Mouse (Mus musculus) limb, embryonic 11.5 days (tissue): ENCODE data around the gene Tmem269. TPM values are rescaled to one million over a fixed set of nuclear protein-coding genes. Genes with fewer than 3 reads are reported as not detected.

ENCODE experiments used
- ATAC-seq: fragments of 200-750 bp; cut with Nextera tagmentation; 2 replicates; pipeline ENCODE4 v1.8.0; 2017; ENCODE audit warnings: low read depth; ENCODE audit not compliant: insufficient number of reproducible peaks, low FRiP score, low TSS enrichment
- DNase-seq: peaks from one replicate; pipeline ENCODE4 v3.0.0-alpha.2; 2015; ENCODE audit warnings: low spot score
- H3K27ac ChIP-seq: fragments of 300-500 bp; sonication (generic); replicated peaks from 2 replicates; pipeline ENCODE4 v1.5.1; 2014; ENCODE audit warnings: low read depth, mild to moderate bottlenecking, low read length
- H3K27me3 ChIP-seq: fragments of 300-500 bp; sonication (generic); 2 replicates; pipeline ENCODE4 v1.6.1; 2014; ENCODE audit warnings: mild to moderate bottlenecking, low read length, mixed read lengths; ENCODE audit not compliant: control insufficient read depth, insufficient read depth
- H3K36me3 ChIP-seq: fragments of 300-500 bp; sonication (generic); 2 replicates; pipeline ENCODE4 v1.6.1; 2014; ENCODE audit warnings: mild to moderate bottlenecking, low read length, moderate library complexity, mixed read lengths; ENCODE audit not compliant: control insufficient read depth, insufficient read depth
- H3K4me1 ChIP-seq: fragments of 300-500 bp; sonication (generic); 2 replicates; pipeline ENCODE4 v1.6.1; 2014; ENCODE audit warnings: low read length, mixed read lengths; ENCODE audit not compliant: control insufficient read depth, insufficient read depth
- H3K4me2 ChIP-seq: fragments of 300-500 bp; sonication (generic); 2 replicates; pipeline ENCODE4 v1.6.1; 2014; ENCODE audit warnings: low read depth, mild to moderate bottlenecking, moderate library complexity; ENCODE audit not compliant: severe bottlenecking
- H3K4me3 ChIP-seq: fragments of 300-500 bp; sonication (generic); 2 replicates; pipeline ENCODE4 v1.5.1; 2014; ENCODE audit warnings: low read depth, low read length
- H3K9ac ChIP-seq: fragments of 300-500 bp; sonication (generic); 2 replicates; pipeline ENCODE4 v1.6.1; 2014; ENCODE audit warnings: mild to moderate bottlenecking, low read length
- H3K9me3 ChIP-seq: fragments of 300-500 bp; sonication (generic); 2 replicates; pipeline ENCODE4 v1.6.1; 2016; ENCODE audit warnings: low read length; ENCODE audit not compliant: control insufficient read depth
- WGBS: fragments of 180-500 bp; shearing (Covaris S2); extraction: QIAGEN DNeasy Blood & Tissue Kit; methylation state at CpG from one replicate; pipeline ENCODE4 v1.1.7; 2014; 5-methylcytosine and 5-hydroxymethylcytosine counted together
- polyA plus RNA-seq: library from polyadenylated mRNA; unstranded; fragments of >200 nt; fragmentation: Nextera tagmentation; extraction: Ambion mirVana; gene quantifications from 2 replicates; pipeline ENCODE4 v1.2.1, GENCODE M21; 2014

The Tmem269 gene
- polyA plus RNA-seq, 1 experiment from 2014 or later, result not detected

GRCm38 (mm10) chr4:119226751-119227150, 8.7 kb upstream of the Tmem269 start:
- H3K9me3 ChIP-seq, result no peaks in the 10 kb centered on the region
- peaks cover 10% of the 10 kb centered on the region for H3K36me3 ChIP-seq
- WGBS, result 96% methylated on average over 11 of the region's 11 CpGs
- no peak overlapping the region for H3K4me3 ChIP-seq
- H3K9ac ChIP-seq, result no peak overlapping the region
- ATAC-seq, result no peak
- H3K4me1 ChIP-seq, result no peaks in the 10 kb centered on the region
- H3K4me2 ChIP-seq, result no peak overlapping the region
- H3K27me3 ChIP-seq, result no peaks in the 10 kb centered on the region
- DNase-seq, result no peak
- no peak overlapping the region for H3K27ac ChIP-seq

GRCm38 (mm10) chr4:119225719-119226118, 7.7 kb upstream of the Tmem269 start:
- Histone ChIP-seq H3K27me3 (no peaks in the 10 kb centered on the region), H3K4me3 (no peak overlapping the region), H3K4me2 (no peak overlapping the region), H3K9ac (no peak overlapping the region), H3K4me1 (no peaks in the 10 kb centered on the region), H3K27ac (no peak overlapping the region), H3K9me3 (no peaks in the 10 kb centered on the region), H3K36me3 (peaks cover 10% of the 10 kb centered on the region)
- WGBS, result 87% methylated on average over 9 of the region's 9 CpGs
- DNase-seq (no peak), ATAC-seq (no peak)

GRCm38 (mm10) chr4:119224534-119224933, 6.5 kb upstream of the Tmem269 start:
- DNase-seq (no peak), ATAC-seq (no peak)
- H3K9me3 ChIP-seq, result no peaks in the 10 kb centered on the region
- H3K27ac ChIP-seq, result no peak overlapping the region
- H3K36me3 ChIP-seq, result peaks cover 10% of the 10 kb centered on the region
- H3K9ac ChIP-seq, result no peak overlapping the region
- WGBS, result 95% methylated on average over 3 of the region's 3 CpGs
- no peak overlapping the region for H3K4me2 ChIP-seq
- no peaks in the 10 kb centered on the region for H3K4me1 ChIP-seq
- no peaks in the 10 kb centered on the region for H3K27me3 ChIP-seq
- no peak overlapping the region for H3K4me3 ChIP-seq

DNA sequence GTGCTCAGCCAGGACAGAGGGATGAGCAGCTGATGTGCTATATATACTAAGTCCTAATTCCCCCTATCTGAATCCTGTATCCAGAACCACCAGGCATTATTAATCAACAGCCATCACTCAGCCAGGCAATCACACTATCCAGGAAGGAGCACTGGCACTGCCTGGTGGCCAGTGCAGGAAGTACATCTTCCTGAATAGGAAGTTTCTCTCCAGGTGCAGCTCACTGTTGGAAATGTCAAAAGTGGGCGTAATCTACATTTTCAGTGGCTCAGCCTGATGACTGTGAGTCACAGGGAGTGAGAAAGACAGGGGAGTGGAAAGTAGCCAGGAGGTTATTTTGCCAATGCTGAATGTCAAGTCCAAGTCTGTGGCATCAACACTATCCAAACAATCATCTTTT, 5.7 kb upstream of the Tmem269 start:
- H3K9ac ChIP-seq, result no peak overlapping the region
- H3K27ac ChIP-seq, result no peak overlapping the region
- no peak overlapping the region for H3K4me3 ChIP-seq
- no peak overlapping the region for H3K4me2 ChIP-seq
- ATAC-seq, result no peak
- 92% methylated on average over 1 of the region's 1 CpGs for WGBS
- no peak for DNase-seq
- H3K27me3 ChIP-seq, result no peaks in the 10 kb centered on the region
- H3K4me1 ChIP-seq, result no peaks in the 10 kb centered on the region
- peaks cover 10% of the 10 kb centered on the region for H3K36me3 ChIP-seq
- no peaks in the 10 kb centered on the region for H3K9me3 ChIP-seq

DNA sequence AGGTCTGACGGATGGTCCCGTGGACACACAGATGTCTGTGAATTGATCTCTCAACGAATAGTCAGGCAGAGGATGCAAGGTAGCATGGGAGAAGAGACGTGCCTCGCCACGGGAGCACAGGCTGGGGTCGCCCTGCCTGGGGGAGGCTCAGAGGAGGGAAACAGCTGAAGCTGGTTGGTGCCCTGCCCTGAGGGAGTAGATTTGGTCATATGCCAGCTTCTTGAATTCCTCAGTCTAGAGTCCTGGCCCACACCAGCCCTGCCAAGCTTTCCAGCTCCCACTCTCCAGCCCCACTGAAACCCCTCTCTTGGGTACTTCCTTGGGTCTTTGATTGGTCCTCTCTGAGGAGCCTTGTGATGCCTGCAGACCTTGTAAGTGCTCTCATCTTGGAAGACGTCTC, 1.4 kb downstream of the Tmem269 start:
- ATAC-seq, result no peak
- H3K27ac ChIP-seq, result no peak overlapping the region
- no peak overlapping the region for H3K9ac ChIP-seq
- H3K4me2 ChIP-seq, result no peak overlapping the region
- no peaks in the 10 kb centered on the region for H3K27me3 ChIP-seq
- no peak overlapping the region for H3K4me3 ChIP-seq
- no peaks in the 10 kb centered on the region for H3K9me3 ChIP-seq
- no peak for DNase-seq
- H3K4me1 ChIP-seq, result no peaks in the 10 kb centered on the region
- no peaks in the 10 kb centered on the region for H3K36me3 ChIP-seq
- 79% methylated on average over 8 of the region's 8 CpGs for WGBS

DNA sequence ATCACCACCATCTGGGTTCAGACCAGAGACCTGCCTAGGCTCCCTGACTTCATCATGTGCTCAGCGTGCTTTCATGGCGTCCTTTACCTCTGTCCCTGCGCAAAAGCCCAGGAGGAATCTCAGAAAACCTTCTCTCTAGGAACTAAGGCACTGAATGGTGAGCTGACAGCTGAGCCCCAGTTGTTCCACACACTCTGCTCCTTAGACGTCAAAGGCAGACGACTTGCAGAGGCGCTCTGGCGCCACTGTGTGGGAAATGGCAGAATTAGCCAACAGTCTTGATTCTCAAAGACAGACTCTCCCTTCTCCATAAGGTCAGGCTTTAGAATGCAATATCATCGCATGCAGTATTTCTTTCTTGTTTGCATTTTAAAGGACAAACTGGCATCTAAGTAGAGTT, 13.3 kb downstream of the Tmem269 start:
- WGBS, result 18% methylated on average over 8 of the region's 8 CpGs
- Histone ChIP-seq H3K4me2 (no peak overlapping the region), H3K27me3 (no peaks in the 10 kb centered on the region), H3K4me1 (no peaks in the 10 kb centered on the region), H3K9ac (no peak overlapping the region), H3K9me3 (no peaks in the 10 kb centered on the region), H3K36me3 (no peaks in the 10 kb centered on the region), H3K27ac (no peak overlapping the region), H3K4me3 (no peak overlapping the region)
- DNase-seq (peak; percentile 67), ATAC-seq (no peak)

- H3K27me3 ChIP-seq, result no peaks in the 10 kb centered on the region
- ATAC-seq (no peak), DNase-seq (no peak)
- H3K9ac ChIP-seq, result no peak overlapping the region
- no peaks in the 10 kb centered on the region for H3K36me3 ChIP-seq
- 87% methylated on average over 6 of the region's 6 CpGs for WGBS
- H3K4me2 ChIP-seq, result no peak overlapping the region
- H3K9me3 ChIP-seq, result no peaks in the 10 kb centered on the region
- H3K4me1 ChIP-seq, result 0 out of 2 replicates have a peak, but pooled peaks cover 2% of the 10 kb centered on the region
- H3K27ac ChIP-seq, result no peak overlapping the region
- no peak overlapping the region for H3K4me3 ChIP-seq
These were observed 19.9 kb downstream of the Tmem269 start for GRCm38 (mm10) chr4:119198105-119198504.

- peak overlapping the region; percentile 54 for H3K4me2 ChIP-seq
- no peak for DNase-seq
- 0 out of 2 replicates have a peak, but pooled peaks cover 2% of the 10 kb centered on the region for H3K4me1 ChIP-seq
- H3K27me3 ChIP-seq, result no peaks in the 10 kb centered on the region
- H3K9ac ChIP-seq, result peak overlapping the region; percentile 75
- no peak; the same call in 1 of the 2 replicates for ATAC-seq
- H3K4me3 ChIP-seq, result peak overlapping the region; percentile 59
- H3K27ac ChIP-seq, result no peak overlapping the region
- no peaks in the 10 kb centered on the region for H3K9me3 ChIP-seq
- 13% methylated on average over 18 of the region's 18 CpGs for WGBS
- H3K36me3 ChIP-seq, result no peaks in the 10 kb centered on the region
These were observed 22.3 kb downstream of the Tmem269 start for GRCm38 (mm10) chr4:119195582-119196320.
